Mouse (Mus musculus) cerebral cortex, adult 2 months (tissue): Measurements from ENCODE around the gene Sfi1.

Source experiments
- WGBS: fragments of 180-500 bp; shearing (Covaris S2); methylation state at CpG from one replicate; pipeline ENCODE4 v1.1.7; 2018; 5-methylcytosine and 5-hydroxymethylcytosine counted together

Gene Sfi1

GRCm38 (mm10) chr11:3173425-3174318 lies 19.6 kb downstream of the Sfi1 start:
- 85% methylated on average over 11 of the region's 11 CpGs for WGBS

- WGBS, result 65% methylated on average over 6 of the region's 6 CpGs
Observed at GRCm38 (mm10) chr11:3172526-3172925, 20.7 kb downstream of the Sfi1 start.

GRCm38 (mm10) chr11:3171931-3172330 lies 21.3 kb downstream of the Sfi1 start:
- whole genome bisulfite sequencing, result 67% methylated on average over 1 of the region's 1 CpGs

- WGBS, result 68% methylated on average over 2 of the region's 2 CpGs
Observed at GRCm38 (mm10) chr11:3169042-3169441, 24.2 kb downstream of the Sfi1 start.

GRCm38 (mm10) chr11:3167571-3168001 lies 25.7 kb downstream of the Sfi1 start:
- WGBS, result 71% methylated on average over 4 of the region's 4 CpGs

GRCm38 (mm10) chr11:3167129-3167528 lies 26.1 kb downstream of the Sfi1 start:
- WGBS, result 89% methylated on average over 4 of the region's 4 CpGs

- 84% methylated on average over 3 of the region's 5 CpGs for WGBS
Observed at GRCm38 (mm10) chr11:3165210-3165782, 28.0 kb downstream of the Sfi1 start.

GRCm38 (mm10) chr11:3163661-3164060 lies 29.6 kb downstream of the Sfi1 start:
- WGBS, result 51% methylated on average over 3 of the region's 3 CpGs

GRCm38 (mm10) chr11:3163122-3163521 lies 30.1 kb downstream of the Sfi1 start:
- 90% methylated on average over 2 of the region's 2 CpGs for WGBS

- WGBS, result 67% methylated on average over 5 of the region's 5 CpGs
Observed at GRCm38 (mm10) chr11:3162236-3162897, 30.9 kb downstream of the Sfi1 start.

GRCm38 (mm10) chr11:3161370-3161769 lies 31.9 kb downstream of the Sfi1 start:
- 44% methylated on average over 1 of the region's 2 CpGs for WGBS

- 93% methylated on average over 4 of the region's 4 CpGs for WGBS
Observed at GRCm38 (mm10) chr11:3158800-3159199, 34.5 kb downstream of the Sfi1 start.

- 73% methylated on average over 6 of the region's 6 CpGs for whole genome bisulfite sequencing
Observed at GRCm38 (mm10) chr11:3157996-3158395, 35.3 kb downstream of the Sfi1 start.

- 90% methylated on average over 2 of the region's 3 CpGs for WGBS
Observed at GRCm38 (mm10) chr11:3156991-3157390, 36.3 kb downstream of the Sfi1 start.

GRCm38 (mm10) chr11:3153666-3154397 lies 39.4 kb downstream of the Sfi1 start:
- 74% methylated on average over 1 of the region's 1 CpGs for WGBS

- WGBS, result 88% methylated on average over 4 of the region's 4 CpGs
Observed at GRCm38 (mm10) chr11:3151358-3151757, 41.9 kb downstream of the Sfi1 start.

- 96% methylated on average over 12 of the region's 12 CpGs for WGBS
Observed at GRCm38 (mm10) chr11:3150677-3151003, 42.6 kb downstream of the Sfi1 start.

- WGBS, result 96% methylated on average over 24 of the region's 24 CpGs
Observed at GRCm38 (mm10) chr11:3150003-3150676, 43.1 kb downstream of the Sfi1 start.

- WGBS, result 86% methylated on average over 4 of the region's 4 CpGs
Observed at GRCm38 (mm10) chr11:3149471-3149870, 43.8 kb downstream of the Sfi1 start.

GRCm38 (mm10) chr11:3146806-3147205 lies 46.5 kb downstream of the Sfi1 start:
- 93% methylated on average over 2 of the region's 2 CpGs for WGBS

GRCm38 (mm10) chr11:3145359-3146165 lies 47.7 kb downstream of the Sfi1 start:
- 70% methylated on average over 9 of the region's 9 CpGs for WGBS
